Mouse (Mus musculus): Measurements from ENCODE around the gene Hsd17b1. TPM values are rescaled to one million over a fixed set of nuclear protein-coding genes. Genes with fewer than 3 reads are reported as not detected.
A peak's percentile ranks its signal among the peaks of the same experiment; 100 is the strongest.

The Hsd17b1 gene
- 0.49 TPM in 1 of 2 replicates, not detected in the other for polyA plus RNA-seq (2015; fragmentation: Nextera tagmentation; extraction: Ambion mirVana)

- no peak within 1 kb of the TSS for H3K4me2 ChIP-seq
- no peak within 1 kb of the TSS for H3K9ac ChIP-seq
- WGBS = 70% methylated on average over 9 of the region's 9 CpGs
- peak within 1 kb of the TSS; percentile 15; the same call in 1 of the 2 replicates for H3K4me3 ChIP-seq
- peaks cover 55% of the 10 kb centered on the region for H3K27me3 ChIP-seq
- H3K36me3 ChIP-seq = peaks cover 9% of the 10 kb centered on the region; the same call in 1 of the 2 replicates
- peaks cover 17% of the 10 kb centered on the region for H3K4me1 ChIP-seq (replicated peaks)
- no peak within 1 kb of the TSS for H3K27ac ChIP-seq
- H3K9me3 ChIP-seq = no peaks in the 10 kb centered on the region
- ATAC-seq (ENCODE audit: low FRiP score) = no peak
Measured at GRCm38 (mm10) chr11:101078121-101078520, at the start of gene Hsd17b1. TSS of gene Hsd17b1 (plus strand) at chr11:101078411.

DNA sequence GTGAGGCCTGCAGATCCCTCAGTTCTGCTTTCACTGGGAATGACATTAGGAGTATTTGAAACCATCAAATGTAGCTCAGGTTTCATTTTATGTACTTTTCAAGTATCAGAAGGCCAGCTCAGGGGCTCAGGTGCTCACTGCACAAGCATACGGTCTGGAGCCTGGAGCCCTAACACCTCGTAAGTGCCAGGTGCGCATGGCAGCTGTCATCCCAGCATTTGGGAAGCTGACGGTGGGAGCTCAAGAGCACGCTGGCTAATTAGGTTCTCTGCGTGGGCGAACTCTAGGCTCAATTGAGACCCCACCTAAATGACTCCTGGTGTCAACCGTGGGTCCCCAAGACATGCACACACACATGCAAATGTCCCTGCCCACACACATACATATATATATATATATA is 48.9 kb upstream of the Hsd17b1 start:
- 91% methylated on average over 8 of the region's 8 CpGs for WGBS
- H3K27ac ChIP-seq = no peak overlapping the region
- no peaks in the 10 kb centered on the region for H3K4me1 ChIP-seq (replicated peaks)
- no peak for ATAC-seq (ENCODE audit: low FRiP score)
- H3K9ac ChIP-seq = no peak overlapping the region
- H3K4me2 ChIP-seq = no peak overlapping the region
- H3K9me3 ChIP-seq = no peaks in the 10 kb centered on the region
- peaks cover 84% of the 10 kb centered on the region for H3K36me3 ChIP-seq
- no peaks in the 10 kb centered on the region for H3K27me3 ChIP-seq
- no peak overlapping the region for H3K4me3 ChIP-seq

GRCm38 (mm10) chr11:101030136-101030807 is 47.9 kb upstream of the Hsd17b1 start:
- no peak overlapping the region for H3K4me3 ChIP-seq

DNA sequence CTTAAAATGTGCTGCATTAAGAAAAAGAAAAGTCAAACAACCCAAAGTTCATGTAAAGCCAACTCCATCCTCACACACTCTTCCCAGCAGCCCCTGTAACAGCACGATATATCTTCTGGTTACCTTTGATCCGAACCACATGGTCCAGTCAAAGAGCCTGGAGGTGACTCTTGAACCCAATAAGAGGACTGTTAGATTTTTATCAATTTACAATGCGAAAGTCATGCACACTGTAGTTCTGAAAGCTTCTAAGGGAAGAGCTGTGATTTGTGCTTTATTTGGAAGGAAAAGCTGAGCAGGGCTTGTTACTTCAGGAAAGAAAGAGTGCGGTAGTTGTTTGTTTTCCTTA is 47.4 kb upstream of the Hsd17b1 start:
- Histone ChIP-seq H3K9me3 (no peaks in the 10 kb centered on the region), H3K4me2 (no peak overlapping the region), H3K4me1 (replicated peaks) (no peaks in the 10 kb centered on the region), H3K36me3 (peaks cover 87% of the 10 kb centered on the region), H3K27me3 (no peaks in the 10 kb centered on the region), H3K9ac (no peak overlapping the region), H3K27ac (no peak overlapping the region), H3K4me3 (no peak overlapping the region)
- no peak for ATAC-seq (ENCODE audit: low FRiP score)
- WGBS = 92% methylated on average over 4 of the region's 4 CpGs

More at GRCm38 (mm10) chr11:101030136-101030807, 47.9 kb upstream of the Hsd17b1 start:
- H3K36me3 ChIP-seq = peaks cover 88% of the 10 kb centered on the region
- no peak overlapping the region for H3K27ac ChIP-seq
- H3K4me1 ChIP-seq (replicated peaks) = no peaks in the 10 kb centered on the region
- ATAC-seq (ENCODE audit: low FRiP score) = no peak
- no peak overlapping the region for H3K4me2 ChIP-seq
- H3K9ac ChIP-seq = no peak overlapping the region
- WGBS = 86% methylated on average over 10 of the region's 10 CpGs
- H3K27me3 ChIP-seq = no peaks in the 10 kb centered on the region
- H3K9me3 ChIP-seq = no peaks in the 10 kb centered on the region

DNA sequence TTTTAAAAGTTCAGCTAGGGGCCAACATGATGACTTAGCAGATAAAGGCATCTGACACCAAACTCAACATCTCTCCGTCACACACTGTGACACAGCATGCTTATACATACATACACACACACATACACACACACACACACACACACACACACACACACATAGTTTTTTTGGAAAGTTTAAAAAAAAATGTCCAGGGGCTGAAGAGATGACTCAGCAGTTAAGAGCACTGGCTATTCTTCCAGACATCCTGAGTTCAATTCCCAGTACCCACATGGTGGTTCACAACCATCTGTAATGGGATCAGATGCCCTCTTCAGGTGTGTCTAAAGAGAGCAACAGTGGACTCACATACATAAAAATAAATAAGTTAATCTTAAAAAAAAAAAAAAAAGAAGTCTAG is 46.7 kb upstream of the Hsd17b1 start:
- no peak overlapping the region for H3K4me3 ChIP-seq
- WGBS = 91% methylated on average over 1 of the region's 1 CpGs
- H3K4me1 ChIP-seq (replicated peaks) = no peaks in the 10 kb centered on the region
- no peak overlapping the region for H3K9ac ChIP-seq
- no peak overlapping the region for H3K4me2 ChIP-seq
- ATAC-seq (ENCODE audit: low FRiP score) = no peak
- no peak overlapping the region for H3K27ac ChIP-seq
- no peaks in the 10 kb centered on the region for H3K27me3 ChIP-seq
- peaks cover 88% of the 10 kb centered on the region for H3K36me3 ChIP-seq
- H3K9me3 ChIP-seq = no peaks in the 10 kb centered on the region

- ATAC-seq (ENCODE audit: low FRiP score) = no peak
- Histone ChIP-seq H3K27ac (no peak overlapping the region), H3K4me3 (no peak overlapping the region), H3K4me2 (no peak overlapping the region), H3K27me3 (no peaks in the 10 kb centered on the region), H3K9ac (no peak overlapping the region), H3K9me3 (no peaks in the 10 kb centered on the region), H3K36me3 (peaks cover 88% of the 10 kb centered on the region), H3K4me1 (replicated peaks) (no peaks in the 10 kb centered on the region)
- 95% methylated on average over 17 of the region's 17 CpGs for WGBS
Measured at GRCm38 (mm10) chr11:101033856-101034500, 44.2 kb upstream of the Hsd17b1 start.

DNA sequence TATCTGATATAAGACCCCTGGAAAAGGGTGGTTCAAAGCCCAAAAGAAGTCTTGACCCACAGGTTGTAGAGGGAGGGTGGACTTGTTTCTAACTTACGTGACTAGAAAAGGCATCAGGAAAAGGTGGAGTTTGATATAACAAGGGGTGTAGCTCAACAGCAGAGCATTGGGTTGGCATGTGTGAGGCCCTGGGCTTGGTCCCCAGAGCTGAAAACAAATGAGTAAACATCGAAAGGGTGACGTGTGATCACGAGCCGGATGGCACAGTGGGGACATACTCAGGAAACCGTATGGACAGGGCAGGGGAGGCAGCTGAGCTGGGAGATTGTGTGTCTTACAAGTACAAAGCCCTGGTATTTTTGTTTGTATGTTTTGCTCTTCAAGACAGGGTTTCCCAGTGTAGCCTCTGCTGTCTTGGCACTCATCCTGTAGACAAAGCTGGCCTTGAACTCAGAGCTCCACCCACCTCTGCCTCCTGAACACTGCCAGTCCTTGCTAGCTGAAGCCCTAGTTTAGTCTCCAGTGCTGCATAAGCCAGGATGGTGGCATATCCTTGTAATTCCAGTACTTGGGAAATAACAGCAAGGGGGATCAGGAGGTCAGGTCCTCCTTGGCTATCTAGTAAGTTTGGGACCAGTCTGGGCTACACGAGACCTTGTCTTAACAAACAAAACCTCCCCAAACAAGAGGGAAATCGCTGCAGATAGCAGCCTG is 43.4 kb upstream of the Hsd17b1 start:
- 94% methylated on average over 8 of the region's 8 CpGs for WGBS
- H3K4me1 ChIP-seq (replicated peaks) = no peaks in the 10 kb centered on the region
- ATAC-seq (ENCODE audit: low FRiP score) = no peak

DNA sequence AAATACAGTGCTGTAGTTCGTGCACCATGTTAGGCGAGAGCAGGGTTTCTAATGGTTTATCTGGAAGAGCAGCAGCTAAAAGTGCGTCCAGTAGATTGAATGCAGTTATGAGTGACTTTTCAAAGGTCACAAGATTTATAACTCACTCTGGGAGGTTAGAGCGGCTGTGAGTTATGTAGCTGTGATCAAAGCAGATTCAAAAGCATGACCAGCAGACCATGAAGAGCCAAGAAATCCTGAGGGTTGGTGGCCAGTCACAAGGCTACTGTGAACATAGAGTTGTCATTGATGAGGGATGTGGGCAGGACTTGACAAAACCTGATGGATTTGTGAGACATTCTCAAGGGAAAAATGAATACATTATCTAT is 42.9 kb upstream of the Hsd17b1 start:
- H3K4me3 ChIP-seq = no peak overlapping the region
- 85% methylated on average over 4 of the region's 4 CpGs for WGBS
- ATAC-seq (ENCODE audit: low FRiP score) = no peak
- no peaks in the 10 kb centered on the region for H3K9me3 ChIP-seq
- H3K27me3 ChIP-seq = no peaks in the 10 kb centered on the region
- H3K27ac ChIP-seq = no peak overlapping the region
- H3K4me2 ChIP-seq = no peak overlapping the region
- H3K9ac ChIP-seq = no peak overlapping the region
- no peaks in the 10 kb centered on the region for H3K4me1 ChIP-seq (replicated peaks)
- H3K36me3 ChIP-seq = peaks cover 92% of the 10 kb centered on the region

More for the DNA sequence above, 43.4 kb upstream of the Hsd17b1 start:
- H3K27me3 ChIP-seq = no peaks in the 10 kb centered on the region
- H3K9me3 ChIP-seq = no peaks in the 10 kb centered on the region
- no peak overlapping the region for H3K4me2 ChIP-seq
- peaks cover 91% of the 10 kb centered on the region for H3K36me3 ChIP-seq
- H3K4me3 ChIP-seq = no peak overlapping the region
- no peak overlapping the region for H3K9ac ChIP-seq
- no peak overlapping the region for H3K27ac ChIP-seq

- Histone ChIP-seq H3K27me3 (no peaks in the 10 kb centered on the region), H3K27ac (no peak overlapping the region), H3K9ac (no peak overlapping the region), H3K4me3 (no peak overlapping the region), H3K36me3 (peaks cover 89% of the 10 kb centered on the region), H3K9me3 (no peaks in the 10 kb centered on the region), H3K4me2 (no peak overlapping the region), H3K4me1 (replicated peaks) (no peaks in the 10 kb centered on the region)
- WGBS = 79% methylated on average over 10 of the region's 10 CpGs
- ATAC-seq (ENCODE audit: low FRiP score) = no peak
Measured at GRCm38 (mm10) chr11:101037795-101038194, 40.4 kb upstream of the Hsd17b1 start.

- no peak overlapping the region for H3K4me3 ChIP-seq
- no peaks in the 10 kb centered on the region for H3K9me3 ChIP-seq
- WGBS = 92% methylated on average over 4 of the region's 4 CpGs
- no peaks in the 10 kb centered on the region for H3K27me3 ChIP-seq
- peaks cover 94% of the 10 kb centered on the region for H3K36me3 ChIP-seq
- no peaks in the 10 kb centered on the region for H3K4me1 ChIP-seq (replicated peaks)
- H3K4me2 ChIP-seq = no peak overlapping the region
- no peak overlapping the region for H3K27ac ChIP-seq
- no peak overlapping the region for H3K9ac ChIP-seq
- no peak for ATAC-seq (ENCODE audit: low FRiP score)
Measured at GRCm38 (mm10) chr11:101045826-101046225, 32.4 kb upstream of the Hsd17b1 start.

DNA sequence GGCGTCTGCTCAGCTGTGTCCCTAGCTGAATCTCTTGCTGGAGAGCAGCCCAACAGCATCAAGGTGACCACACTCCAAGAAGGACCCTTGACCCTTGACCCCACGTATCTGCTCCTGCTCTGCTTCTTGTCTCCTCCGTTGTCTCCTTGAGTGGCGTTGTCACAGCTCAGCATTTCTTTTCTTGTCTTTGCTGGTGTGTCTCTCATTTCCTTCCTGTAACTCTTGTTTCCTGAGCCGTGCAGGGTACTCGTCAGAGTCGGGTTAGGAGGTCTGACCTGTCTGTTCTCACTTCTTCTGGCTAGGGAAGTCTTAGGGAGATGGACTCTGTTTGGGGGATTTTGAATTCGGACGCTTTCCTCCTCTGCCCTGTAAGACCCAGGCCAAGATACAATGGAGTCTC is 31.8 kb upstream of the Hsd17b1 start:
- Histone ChIP-seq H3K4me3 (no peak overlapping the region), H3K9me3 (no peaks in the 10 kb centered on the region), H3K36me3 (peaks cover 96% of the 10 kb centered on the region), H3K9ac (no peak overlapping the region), H3K27ac (no peak overlapping the region), H3K4me1 (replicated peaks) (no peaks in the 10 kb centered on the region), H3K4me2 (no peak overlapping the region), H3K27me3 (no peaks in the 10 kb centered on the region)
- 75% methylated on average over 9 of the region's 9 CpGs for WGBS
- no peak for ATAC-seq (ENCODE audit: low FRiP score)

DNA sequence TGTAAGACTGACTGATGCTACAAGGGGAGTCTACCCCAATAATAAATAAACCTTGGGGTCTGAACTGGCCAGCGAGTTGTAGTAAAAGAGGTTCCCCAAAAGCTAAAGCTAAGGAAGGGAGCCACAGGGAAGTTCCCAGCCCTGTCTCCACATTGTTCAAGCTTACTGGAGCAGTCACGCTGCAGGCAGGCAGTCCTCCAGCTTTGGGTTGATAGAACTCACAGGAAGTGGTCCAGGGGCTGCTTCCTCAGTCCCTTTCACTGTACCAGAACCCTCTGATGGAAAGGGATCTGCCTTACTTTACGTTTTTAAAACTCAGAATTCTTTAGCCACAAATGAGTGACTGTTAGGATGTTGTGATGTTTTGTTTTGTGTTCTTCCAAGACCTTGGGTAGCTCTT is 30.7 kb upstream of the Hsd17b1 start:
- no peak overlapping the region for H3K9ac ChIP-seq
- no peak overlapping the region for H3K4me2 ChIP-seq
- H3K4me1 ChIP-seq (replicated peaks) = no peaks in the 10 kb centered on the region
- no peak for ATAC-seq (ENCODE audit: low FRiP score)
- peaks cover 98% of the 10 kb centered on the region for H3K36me3 ChIP-seq
- no peaks in the 10 kb centered on the region for H3K9me3 ChIP-seq
- H3K27me3 ChIP-seq = no peaks in the 10 kb centered on the region
- H3K4me3 ChIP-seq = no peak overlapping the region
- no peak overlapping the region for H3K27ac ChIP-seq
- WGBS = 85% methylated on average over 3 of the region's 3 CpGs

Measured in hindbrain, embryonic 13.5 days (tissue).